Mouse (Mus musculus): ENCODE data around the gene Dclk2.

DNA sequence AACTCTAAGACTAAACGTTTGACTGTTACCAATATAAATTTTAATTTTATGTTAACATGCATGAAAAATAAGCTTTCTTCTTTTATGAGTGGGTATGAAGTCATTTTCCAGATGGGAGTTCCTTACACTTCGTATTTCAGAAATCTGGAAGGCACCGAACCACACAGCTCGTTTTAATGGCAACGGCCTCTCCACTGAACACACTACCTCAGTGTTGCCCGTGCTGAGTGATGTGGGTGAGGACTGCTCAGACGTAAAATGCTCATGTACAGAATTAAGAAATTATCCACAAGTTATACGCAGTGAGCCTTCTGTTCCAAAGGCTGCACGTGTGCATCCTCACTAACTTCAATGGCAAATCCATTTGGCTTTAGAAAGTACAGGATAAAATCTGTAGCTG, 113.8 kb downstream of the Dclk2 start:
- no peak for TF ChIP-seq POLR2A (IDR thresholded peaks at IDR 0.05; ENCODE audit: extremely low read depth, insufficient read depth, low read length)
- TF ChIP-seq CTCF (IDR thresholded peaks at IDR 0.05; ENCODE audit: extremely low read depth, insufficient read depth, low read length): no peak

Data from cortical plate, adult 2 months (tissue).